Mouse (Mus musculus) adrenal gland, postnatal 14 days (tissue): Measurements from ENCODE around the gene Hscb. TPM values are rescaled to one million over a fixed set of nuclear protein-coding genes. Genes with fewer than 3 reads are reported as not detected.

Experiments
- DNase-seq: peaks from one replicate; pipeline ENCODE4 v3.0.0; 2021; ENCODE audit warnings: mixed read lengths
- total RNA-seq: library from RNA; stranded (reverse); gene quantifications from 2 replicates; pipeline ENCODE4 v1.2.3, GENCODE M21; 2021

The Hscb gene
- total RNA-seq, 1 experiment from 2014 or later, result 20.0 TPM

- DNase-seq, result no peak
Measured at GRCm38 (mm10) chr5:110781529-110782238, 57.9 kb downstream of the Hscb start.

DNA sequence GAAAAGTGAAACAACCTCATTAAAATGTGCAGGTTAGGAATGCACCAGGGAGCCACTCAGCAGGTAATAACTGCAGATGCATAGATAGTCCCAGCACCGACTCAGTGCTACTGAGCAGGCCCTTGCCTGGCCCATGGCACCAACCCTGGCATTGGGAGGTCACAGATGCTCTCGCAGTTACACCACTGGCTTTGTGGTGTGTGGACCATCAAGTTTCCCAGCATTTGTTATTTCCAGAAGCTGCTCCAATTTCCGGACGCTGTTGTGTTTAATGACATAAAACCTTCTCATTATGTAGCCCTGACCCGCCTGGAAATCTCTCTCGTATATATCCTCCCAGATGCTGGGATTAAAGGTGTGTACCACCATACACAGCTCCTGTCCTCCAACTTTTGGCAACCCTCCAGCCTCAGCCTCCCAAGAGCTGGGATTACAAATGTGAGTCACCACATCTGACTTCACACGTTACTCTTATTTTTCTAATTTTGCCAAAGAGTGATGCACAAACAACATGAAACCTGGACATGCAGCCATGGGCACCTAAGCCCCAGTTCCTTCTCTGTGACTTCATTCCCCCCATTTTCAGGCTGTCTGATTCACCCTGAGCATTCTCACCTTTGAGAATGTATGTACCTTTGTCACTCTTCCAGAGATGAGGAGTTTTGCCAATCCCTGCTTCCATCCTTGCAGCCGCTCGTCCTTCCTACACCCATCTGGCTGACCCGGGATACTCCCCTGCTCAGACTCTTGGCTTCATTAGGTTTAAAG lies 58.6 kb downstream of the Hscb start:
- DNase-seq, result no peak

DNA sequence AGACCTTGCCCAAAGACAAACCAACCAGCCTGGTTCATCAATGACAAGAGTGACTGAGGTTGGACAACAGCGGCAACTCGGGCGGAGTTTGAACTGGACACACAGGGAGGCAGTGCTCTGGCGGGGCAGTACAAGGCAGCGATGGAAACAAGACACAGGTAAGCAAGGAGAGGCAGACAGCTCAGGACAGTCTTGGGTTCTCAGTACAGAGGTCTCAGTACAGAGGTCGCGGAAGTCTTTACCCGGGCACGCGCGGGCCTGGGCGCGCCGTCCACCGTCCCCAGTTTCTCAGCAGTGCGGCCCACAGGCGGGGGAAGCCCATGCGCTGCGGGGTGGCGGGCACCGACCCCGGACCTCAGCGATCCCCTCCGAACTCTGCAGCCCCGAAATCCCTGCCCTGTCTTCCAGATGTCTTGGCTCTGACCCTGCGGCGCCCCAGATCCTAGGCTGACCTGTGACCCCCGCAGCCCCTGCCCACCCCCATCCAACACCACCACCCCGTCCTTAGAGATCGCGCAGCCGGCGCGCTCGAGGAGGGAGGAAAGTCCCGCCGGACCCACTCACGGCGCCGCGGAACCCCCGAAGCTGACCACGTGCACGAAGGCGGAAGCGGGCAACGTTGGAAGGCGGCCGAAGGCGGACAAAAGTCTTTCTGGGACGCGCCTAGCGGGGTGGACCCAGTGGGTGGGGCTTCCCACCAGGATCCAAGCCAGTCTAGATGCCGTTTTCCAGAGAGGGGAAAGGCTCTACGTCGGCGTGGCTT lies 59.4 kb downstream of the Hscb start, which contains the start of gene Pus1:
Pus1 (minus strand) TSS at position 662 of the 763 bp plus-strand sequence.
- DNase-seq, result peak; percentile 97

- DNase-seq, result peak; percentile 39
Measured at GRCm38 (mm10) chr5:110779276-110779997, 60.1 kb downstream of the Hscb start.

Other genes starting within 250 kb of the Hscb start
- 24.7 and 26.3 TPM in 2 replicates for gene Noc4l, start 186.4 kb downstream of the Hscb start, total RNA-seq
- gene Ddx51, start 186.3 kb downstream of the Hscb start, total RNA-seq, result 15.7 and 23.6 TPM in 2 replicates
- 84.7 and 85.3 TPM in 2 replicates for gene Ep400, start 69.1 kb downstream of the Hscb start, total RNA-seq
- 38.5 and 45.8 TPM in 2 replicates for gene Pus1, start 59.1 kb downstream of the Hscb start, total RNA-seq
- 49.0 and 50.7 TPM in 2 replicates for gene Ulk1, start 29.7 kb downstream of the Hscb start, total RNA-seq
- 5.9 and 6.0 TPM in 2 replicates for gene Chek2, start 202 bp upstream of the Hscb start, total RNA-seq
- 25.5 and 32.5 TPM in 2 replicates for gene Ttc28, start 40.0 kb upstream of the Hscb start, total RNA-seq